Mouse (Mus musculus) cerebellum, adult 9-11 months (tissue): ENCODE measurements around the gene Gimap5.
A peak's percentile ranks its signal among the peaks of the same experiment; 100 is the strongest.

ENCODE experiments used
- DNase-seq: peaks from one replicate; pipeline ENCODE4 v3.0.0; 2022

The Gimap5 gene

GRCm38 (mm10) chr6:48740501-48741169 lies 5.4 kb upstream of the Gimap5 start:
- no peak for DNase-seq

GRCm38 (mm10) chr6:48741273-48741672 lies 4.7 kb upstream of the Gimap5 start:
- DNase-seq, result no peak

- DNase-seq, result no peak
Measured at GRCm38 (mm10) chr6:48741711-48742206, 4.2 kb upstream of the Gimap5 start.

- DNase-seq, result no peak
Measured at GRCm38 (mm10) chr6:48742422-48743351, 3.3 kb upstream of the Gimap5 start.

- DNase-seq, result no peak
Measured at GRCm38 (mm10) chr6:48745490-48745889, 507 bp upstream of the Gimap5 start.

- no peak for DNase-seq
Measured at GRCm38 (mm10) chr6:48747091-48747966, 1.3 kb downstream of the Gimap5 start.

- DNase-seq, result no peak
Measured at GRCm38 (mm10) chr6:48763567-48764270, 17.7 kb downstream of the Gimap5 start.

GRCm38 (mm10) chr6:48764496-48764895 lies 18.5 kb downstream of the Gimap5 start:
- DNase-seq, result no peak

GRCm38 (mm10) chr6:48768178-48768869 lies 22.3 kb downstream of the Gimap5 start:
- DNase-seq, result no peak

GRCm38 (mm10) chr6:48768933-48769332 lies 22.9 kb downstream of the Gimap5 start:
- DNase-seq, result no peak

GRCm38 (mm10) chr6:48770696-48771095 lies 24.7 kb downstream of the Gimap5 start, which contains the start of gene Gimap3:
Gene Gimap3 (minus strand): TSS chr6:48770851.
- no peak for DNase-seq

- peak; percentile 59 for DNase-seq
Measured at GRCm38 (mm10) chr6:48772030-48772429, 26.0 kb downstream of the Gimap5 start.

GRCm38 (mm10) chr6:48784406-48784805 lies 38.4 kb downstream of the Gimap5 start:
- no peak for DNase-seq

- DNase-seq, result no peak
Measured at GRCm38 (mm10) chr6:48785189-48785588, 39.2 kb downstream of the Gimap5 start.

- no peak for DNase-seq
Measured at GRCm38 (mm10) chr6:48785601-48786000, 39.6 kb downstream of the Gimap5 start.

- DNase-seq, result no peak
Measured at GRCm38 (mm10) chr6:48787867-48788266, 41.9 kb downstream of the Gimap5 start.

GRCm38 (mm10) chr6:48801897-48802296 lies 55.9 kb downstream of the Gimap5 start:
- no peak for DNase-seq

GRCm38 (mm10) chr6:48803406-48804051 lies 57.5 kb downstream of the Gimap5 start:
- no peak for DNase-seq
